Mouse (Mus musculus) liver, embryonic 12.5 days (tissue): ENCODE results near the gene Ak1. TPM values are rescaled to one million over a fixed set of nuclear protein-coding genes. Genes with fewer than 3 reads are reported as not detected.

Experiments used
- ATAC-seq: fragments of 200-750 bp; cut with Nextera tagmentation; 2 replicates; pipeline ENCODE4 v1.8.0; 2017; ENCODE audit warnings: moderate number of reproducible peaks, mild to moderate bottlenecking, moderate library complexity
- H3K27ac ChIP-seq: fragments of 300-500 bp; sonication (generic); 2 replicates; pipeline ENCODE4 v1.5.1; 2016; ENCODE audit warnings: mild to moderate bottlenecking
- H3K27me3 ChIP-seq: fragments of 300-500 bp; sonication (generic); replicated peaks from 2 replicates; pipeline ENCODE4 v1.6.1; 2016; ENCODE audit warnings: mild to moderate bottlenecking, moderate library complexity
- H3K36me3 ChIP-seq: fragments of 300-500 bp; sonication (generic); 2 replicates; pipeline ENCODE4 v1.6.1; 2016; ENCODE audit warnings: mild to moderate bottlenecking, moderate library complexity
- H3K4me1 ChIP-seq: fragments of 300-500 bp; sonication (generic); 2 replicates; pipeline ENCODE4 v1.6.1; 2016
- H3K4me2 ChIP-seq: fragments of 300-500 bp; sonication (generic); 2 replicates; pipeline ENCODE4 v1.6.1; 2016; ENCODE audit warnings: mild to moderate bottlenecking, moderate library complexity
- H3K4me3 ChIP-seq: fragments of 300-500 bp; sonication (generic); 2 replicates; pipeline ENCODE4 v1.5.1; 2016; ENCODE audit warnings: mild to moderate bottlenecking, moderate library complexity
- H3K9ac ChIP-seq: fragments of 300-500 bp; sonication (generic); 2 replicates; pipeline ENCODE4 v1.6.1; 2016; ENCODE audit warnings: mild to moderate bottlenecking, moderate library complexity
- H3K9me3 ChIP-seq: fragments of 300-500 bp; sonication (generic); replicated peaks from 2 replicates; pipeline ENCODE4 v1.6.1; 2016; ENCODE audit warnings: mild to moderate bottlenecking, moderate library complexity
- WGBS: fragments of 180-500 bp; shearing (Covaris S2); methylation state at CpG from one replicate; pipeline ENCODE4 v1.1.7; 2016; ENCODE audit not compliant: insufficient replicate concordance; 5-methylcytosine and 5-hydroxymethylcytosine counted together
- polyA plus RNA-seq: library from polyadenylated mRNA; unstranded; fragments of >200 nt; fragmentation: Nextera tagmentation; extraction: Ambion mirVana; gene quantifications from 2 replicates; pipeline ENCODE4 v1.2.1, GENCODE M21; 2016

Gene Ak1
- polyA plus RNA-seq, 1 experiment from 2014 or later = 2.6 TPM

- Histone ChIP-seq H3K27me3 (no peaks in the 10 kb centered on the region), H3K4me1 (peaks cover 47% of the 10 kb centered on the region), H3K27ac (no peak overlapping the region), H3K9me3 (no peaks in the 10 kb centered on the region), H3K36me3 (peaks cover 10% of the 10 kb centered on the region; the same call in 1 of the 2 replicates), H3K4me3 (no peak overlapping the region), H3K4me2 (no peak overlapping the region), H3K9ac (no peak overlapping the region)
- WGBS = 55% methylated on average over 6 of the region's 6 CpGs
- no peak for ATAC-seq
Observed at GRCm38 (mm10) chr2:32665853-32666252, 44.3 kb downstream of the Ak1 start.

GRCm38 (mm10) chr2:32667775-32668174, 46.2 kb downstream of the Ak1 start:
- Histone ChIP-seq H3K27me3 (no peaks in the 10 kb centered on the region), H3K9ac (no peak overlapping the region), H3K27ac (0 out of 2 replicates have a peak overlapping the region, but pooled peaks have one; percentile 4), H3K4me2 (no peak overlapping the region), H3K9me3 (no peaks in the 10 kb centered on the region), H3K36me3 (peaks cover 25% of the 10 kb centered on the region), H3K4me1 (peaks cover 39% of the 10 kb centered on the region), H3K4me3 (no peak overlapping the region)
- no peak for ATAC-seq
- 69% methylated on average over 11 of the region's 11 CpGs for WGBS

GRCm38 (mm10) chr2:32668176-32668575, 46.6 kb downstream of the Ak1 start:
- no peak overlapping the region for H3K4me2 ChIP-seq
- WGBS = 82% methylated on average over 7 of the region's 7 CpGs
- H3K9me3 ChIP-seq = no peaks in the 10 kb centered on the region
- ATAC-seq = no peak
- H3K9ac ChIP-seq = no peak overlapping the region
- H3K4me1 ChIP-seq = peaks cover 43% of the 10 kb centered on the region
- H3K4me3 ChIP-seq = no peak overlapping the region
- 0 out of 2 replicates have a peak overlapping the region, but pooled peaks have one; percentile 4 for H3K27ac ChIP-seq
- H3K36me3 ChIP-seq = peaks cover 29% of the 10 kb centered on the region
- H3K27me3 ChIP-seq = no peaks in the 10 kb centered on the region

- no peaks in the 10 kb centered on the region for H3K9me3 ChIP-seq
- H3K4me3 ChIP-seq = no peak overlapping the region
- no peak overlapping the region for H3K9ac ChIP-seq
- no peak overlapping the region; the same call in 1 of the 2 replicates for H3K4me2 ChIP-seq
- H3K4me1 ChIP-seq = peaks cover 49% of the 10 kb centered on the region
- peaks cover 40% of the 10 kb centered on the region for H3K36me3 ChIP-seq
- peak; percentile 67 for ATAC-seq
- no peaks in the 10 kb centered on the region for H3K27me3 ChIP-seq
- H3K27ac ChIP-seq = peak overlapping the region; percentile 34
- WGBS = 35% methylated on average over 3 of the region's 3 CpGs
Observed at GRCm38 (mm10) chr2:32669876-32670275, 48.3 kb downstream of the Ak1 start.

- Histone ChIP-seq H3K36me3 (peaks cover 50% of the 10 kb centered on the region), H3K27ac (no peak overlapping the region), H3K9me3 (no peaks in the 10 kb centered on the region), H3K27me3 (no peaks in the 10 kb centered on the region), H3K4me3 (no peak overlapping the region), H3K4me1 (peaks cover 40% of the 10 kb centered on the region), H3K4me2 (no peak overlapping the region), H3K9ac (no peak overlapping the region)
- no peak for ATAC-seq
- 75% methylated on average over 9 of the region's 9 CpGs for WGBS
Observed at GRCm38 (mm10) chr2:32671147-32671546, 49.6 kb downstream of the Ak1 start.

GRCm38 (mm10) chr2:32671907-32672595, 50.5 kb downstream of the Ak1 start:
- Histone ChIP-seq H3K27ac (no peak overlapping the region), H3K4me1 (peaks cover 39% of the 10 kb centered on the region), H3K27me3 (no peaks in the 10 kb centered on the region), H3K9me3 (peaks cover 3% of the 10 kb centered on the region; the same call in 1 of the 2 replicates), H3K9ac (no peak overlapping the region), H3K4me3 (no peak overlapping the region), H3K4me2 (no peak overlapping the region), H3K36me3 (peaks cover 54% of the 10 kb centered on the region)
- no peak for ATAC-seq
- 62% methylated on average over 9 of the region's 9 CpGs for WGBS

GRCm38 (mm10) chr2:32673176-32673917, 51.8 kb downstream of the Ak1 start:
- peak overlapping the region; percentile 13 for H3K4me2 ChIP-seq
- H3K36me3 ChIP-seq = peaks cover 64% of the 10 kb centered on the region
- ATAC-seq = peak; percentile 54
- H3K4me3 ChIP-seq = no peak overlapping the region
- no peaks in the 10 kb centered on the region for H3K27me3 ChIP-seq
- WGBS = 56% methylated on average over 16 of the region's 16 CpGs
- H3K9me3 ChIP-seq = peaks cover 3% of the 10 kb centered on the region; the same call in 1 of the 2 replicates
- no peak overlapping the region for H3K27ac ChIP-seq
- no peak overlapping the region for H3K9ac ChIP-seq
- peaks cover 39% of the 10 kb centered on the region for H3K4me1 ChIP-seq

- H3K9me3 ChIP-seq = peaks cover 3% of the 10 kb centered on the region; the same call in 1 of the 2 replicates
- no peaks in the 10 kb centered on the region for H3K27me3 ChIP-seq
- no peak for ATAC-seq
- no peak overlapping the region for H3K4me2 ChIP-seq
- 72% methylated on average over 3 of the region's 3 CpGs for WGBS
- H3K4me1 ChIP-seq = peaks cover 36% of the 10 kb centered on the region
- H3K4me3 ChIP-seq = no peak overlapping the region
- peaks cover 81% of the 10 kb centered on the region for H3K36me3 ChIP-seq
- H3K27ac ChIP-seq = no peak overlapping the region
- no peak overlapping the region for H3K9ac ChIP-seq
Observed at GRCm38 (mm10) chr2:32676821-32677220, 55.3 kb downstream of the Ak1 start.

- Histone ChIP-seq H3K36me3 (peaks cover 82% of the 10 kb centered on the region), H3K27ac (no peak overlapping the region), H3K4me1 (peaks cover 32% of the 10 kb centered on the region), H3K9me3 (peaks cover 3% of the 10 kb centered on the region; the same call in 1 of the 2 replicates), H3K27me3 (no peaks in the 10 kb centered on the region), H3K4me2 (no peak overlapping the region), H3K9ac (no peak overlapping the region), H3K4me3 (no peak overlapping the region)
- 85% methylated on average over 7 of the region's 7 CpGs for WGBS
- ATAC-seq = no peak
Observed at GRCm38 (mm10) chr2:32677683-32678082, 56.1 kb downstream of the Ak1 start.

GRCm38 (mm10) chr2:32680051-32680451, 58.5 kb downstream of the Ak1 start:
- H3K9me3 ChIP-seq = peaks cover 3% of the 10 kb centered on the region; the same call in 1 of the 2 replicates
- no peaks in the 10 kb centered on the region for H3K27me3 ChIP-seq
- 51% methylated on average over 7 of the region's 7 CpGs for WGBS
- peaks cover 21% of the 10 kb centered on the region for H3K4me1 ChIP-seq
- H3K4me3 ChIP-seq = no peak overlapping the region
- no peak for ATAC-seq
- H3K4me2 ChIP-seq = no peak overlapping the region
- H3K27ac ChIP-seq = 0 out of 2 replicates have a peak overlapping the region, but pooled peaks have one; percentile 36
- H3K36me3 ChIP-seq = peaks cover 89% of the 10 kb centered on the region
- no peak overlapping the region for H3K9ac ChIP-seq

GRCm38 (mm10) chr2:32680961-32681650, 59.5 kb downstream of the Ak1 start:
- H3K27ac ChIP-seq = peak overlapping the region; percentile 36; the same call in 1 of the 2 replicates
- H3K4me2 ChIP-seq = no peak overlapping the region
- H3K4me3 ChIP-seq = no peak overlapping the region
- no peaks in the 10 kb centered on the region for H3K27me3 ChIP-seq
- peaks cover 21% of the 10 kb centered on the region for H3K4me1 ChIP-seq
- peaks cover 90% of the 10 kb centered on the region for H3K36me3 ChIP-seq
- H3K9me3 ChIP-seq = peaks cover 3% of the 10 kb centered on the region; the same call in 1 of the 2 replicates
- ATAC-seq = no peak
- 81% methylated on average over 19 of the region's 19 CpGs for WGBS
- no peak overlapping the region for H3K9ac ChIP-seq
